Mouse (Mus musculus) lung, postnatal 25 days (tissue): Measurements from ENCODE around the gene Mtmr12.

Source experiments
- DNase-seq: peaks from one replicate; pipeline ENCODE4 v3.0.0; 2022; ENCODE audit warnings: low spot score

The Mtmr12 gene

GRCm38 (mm10) chr15:12279816-12280215, 75.0 kb downstream of the Mtmr12 start:
- no peak for DNase-seq

- peak; percentile 85 for DNase-seq
Measured at GRCm38 (mm10) chr15:12284794-12285534, 80.1 kb downstream of the Mtmr12 start.

- no peak for DNase-seq
Measured at GRCm38 (mm10) chr15:12285535-12285809, 80.6 kb downstream of the Mtmr12 start.

- DNase-seq, result no peak
Measured at GRCm38 (mm10) chr15:12290330-12290729, 85.5 kb downstream of the Mtmr12 start.

GRCm38 (mm10) chr15:12291757-12292156, 86.9 kb downstream of the Mtmr12 start:
- no peak for DNase-seq

GRCm38 (mm10) chr15:12296228-12296627, 91.4 kb downstream of the Mtmr12 start:
- DNase-seq, result no peak

GRCm38 (mm10) chr15:12298231-12298737, 93.5 kb downstream of the Mtmr12 start:
- no peak for DNase-seq

- DNase-seq, result no peak
Measured at GRCm38 (mm10) chr15:12301771-12302170, 96.9 kb downstream of the Mtmr12 start.

GRCm38 (mm10) chr15:12306188-12307071, 101.6 kb downstream of the Mtmr12 start:
- no peak for DNase-seq

- no peak for DNase-seq
Measured at GRCm38 (mm10) chr15:12307114-12307513, 102.3 kb downstream of the Mtmr12 start.

GRCm38 (mm10) chr15:12308539-12308938, 103.7 kb downstream of the Mtmr12 start:
- DNase-seq, result no peak

GRCm38 (mm10) chr15:12310676-12311075, 105.8 kb downstream of the Mtmr12 start:
- no peak for DNase-seq

- DNase-seq, result no peak
Measured at GRCm38 (mm10) chr15:12311465-12311864, 106.6 kb downstream of the Mtmr12 start.

GRCm38 (mm10) chr15:12313255-12313654, 108.4 kb downstream of the Mtmr12 start:
- DNase-seq, result peak; percentile 54

- no peak for DNase-seq
Measured at GRCm38 (mm10) chr15:12314584-12314983, 109.8 kb downstream of the Mtmr12 start.

- DNase-seq, result no peak
Measured at GRCm38 (mm10) chr15:12315996-12316395, 111.2 kb downstream of the Mtmr12 start.

GRCm38 (mm10) chr15:12317290-12317689, 112.5 kb downstream of the Mtmr12 start:
- DNase-seq, result no peak

- DNase-seq, result no peak
Measured at GRCm38 (mm10) chr15:12318451-12318850, 113.6 kb downstream of the Mtmr12 start.

GRCm38 (mm10) chr15:12319889-12320288, 115.1 kb downstream of the Mtmr12 start:
- no peak for DNase-seq

GRCm38 (mm10) chr15:12320441-12321090, 115.7 kb downstream of the Mtmr12 start:
- DNase-seq, result no peak

GRCm38 (mm10) chr15:12321091-12321787, 116.4 kb downstream of the Mtmr12 start, which contains the start of gene Golph3:
Golph3 (plus strand) TSS chr15:12321450.
- peak; percentile 94 for DNase-seq
